Mouse (Mus musculus) myocyte (in vitro differentiated cells): ENCODE results near the gene Hmga2. TPM values are rescaled to one million over a fixed set of nuclear protein-coding genes. Genes with fewer than 3 reads are reported as not detected.

ENCODE experiments used
- H3K27me3 ChIP-seq: one replicate; pipeline ENCODE4 v1.6.1; 2011; ENCODE audit not compliant: control insufficient read depth, insufficient read depth, insufficient read length
- H3K36me3 ChIP-seq: one replicate; pipeline ENCODE4 v1.6.1; 2011; ENCODE audit not compliant: control insufficient read depth, insufficient read depth
- H3K4me2 ChIP-seq: one replicate; pipeline ENCODE4 v1.6.1; 2011; ENCODE audit warnings: low read depth, control low read depth
- H3K4me3 ChIP-seq: one replicate; pipeline ENCODE4 v1.5.1; 2011; ENCODE audit warnings: mild to moderate bottlenecking, control low read depth, moderate library complexity
- H3K79me2 ChIP-seq: one replicate; pipeline ENCODE4 v1.6.1; 2011; ENCODE audit not compliant: control insufficient read depth, insufficient read depth
- H3ac ChIP-seq: one replicate; pipeline ENCODE4 v1.6.1; 2011; ENCODE audit not compliant: control insufficient read depth, insufficient read length
- CEBPB ChIP-seq: IDR thresholded peaks from 2 replicates; pipeline ENCODE4 v1.6.1; 2011; ENCODE audit warnings: mild to moderate bottlenecking, moderate library complexity; ENCODE audit not compliant: poor library complexity, insufficient read depth, severe bottlenecking
- E2F4 ChIP-seq: IDR thresholded peaks from one replicate; pipeline ENCODE4 v1.6.1; 2011; ENCODE audit warnings: mild to moderate bottlenecking, control low read depth, moderate library complexity; ENCODE audit not compliant: insufficient read depth
- MAX ChIP-seq: IDR thresholded peaks from one replicate; pipeline ENCODE4 v1.6.1; 2011; ENCODE audit warnings: low read depth, mild to moderate bottlenecking, control low read depth
- MYOD1 ChIP-seq, 3 experiments: IDR thresholded peaks; one replicate each; pipeline ENCODE4 v1.6.1; 2011; ENCODE audit warnings: control low read depth in 2 of 3, low read depth in 2 of 3, mild to moderate bottlenecking in 2 of 3, moderate library complexity in 1 of 3; ENCODE audit not compliant: insufficient read length in 2 of 3, control insufficient read depth in 1 of 3
- MYOG ChIP-seq, 3 experiments: IDR thresholded peaks; one replicate each; pipeline ENCODE4 v1.6.1; 2011; ENCODE audit warnings: control low read depth in 2 of 3, low read depth in 2 of 3, mild to moderate bottlenecking in 2 of 3; ENCODE audit not compliant: insufficient read length in 2 of 3, control insufficient read depth in 1 of 3, insufficient read depth in 1 of 3
- POLR2A ChIP-seq: IDR thresholded peaks from one replicate; pipeline ENCODE4 v1.6.1; 2011; ENCODE audit warnings: low read depth, mild to moderate bottlenecking, control low read depth, moderate library complexity; ENCODE audit not compliant: insufficient read length
- POLR2AphosphoS2 ChIP-seq: IDR thresholded peaks from one replicate; pipeline ENCODE4 v1.6.1; 2011; ENCODE audit warnings: low read depth, control low read depth; ENCODE audit not compliant: insufficient read length
- REST ChIP-seq: IDR thresholded peaks from one replicate; pipeline ENCODE4 v1.6.1; 2011; ENCODE audit warnings: mild to moderate bottlenecking, control low read depth, moderate library complexity; ENCODE audit not compliant: insufficient read depth, insufficient read length
- SRF ChIP-seq: IDR thresholded peaks from one replicate; pipeline ENCODE4 v1.6.1; 2011; ENCODE audit warnings: low read depth; ENCODE audit not compliant: control insufficient read depth, insufficient read length
- TCF12 ChIP-seq: IDR thresholded peaks from one replicate; pipeline ENCODE4 v1.6.1; 2011; ENCODE audit warnings: mild to moderate bottlenecking, control low read depth; ENCODE audit not compliant: poor library complexity, insufficient read depth, severe bottlenecking
- TCF3 ChIP-seq: IDR thresholded peaks from one replicate; pipeline ENCODE4 v1.6.1; 2011; ENCODE audit warnings: low read depth, control low read depth; ENCODE audit not compliant: insufficient read length
- USF1 ChIP-seq: IDR thresholded peaks from one replicate; pipeline ENCODE4 v1.6.1; 2011; ENCODE audit warnings: low read depth, mild to moderate bottlenecking, control low read depth, moderate library complexity
- polyA plus RNA-seq: library from polyadenylated mRNA; unstranded; fragments of >200 nt; fragmentation: generic; extraction: Trizol; gene quantifications from one replicate; pipeline ENCODE4 v1.2.1, GENCODE M21; 2012; ENCODE audit warnings: missing spikeins

Hmga2 gene
- polyA plus RNA-seq, 1 experiment, result 4.3 TPM

- TF ChIP-seq POLR2AphosphoS2 (no peak), MYOG (IDR thresholded peaks at IDR 0.05; ENCODE audit: control insufficient read depth in 1 of 3, insufficient read depth in 1 of 3, insufficient read length in 2 of 3, low read depth in 2 of 3) (no peak), REST (no peak), CEBPB (no peak), MYOD1 (IDR thresholded peaks at IDR 0.05; ENCODE audit: control insufficient read depth in 1 of 3, insufficient read length in 2 of 3, low read depth in 2 of 3) (no peak), TCF3 (no peak), MAX (no peak), USF1 (no peak), E2F4 (no peak), POLR2A (no peak), TCF12 (no peak), SRF (no peak)
- Histone ChIP-seq H3K27me3 (peaks cover 7% of the 10 kb centered on the region), H3K36me3 (peaks cover 9% of the 10 kb centered on the region), H3K79me2 (no peaks in the 10 kb centered on the region), H3K4me3 (no peak overlapping the region), H3ac (no peak overlapping the region), H3K4me2 (no peak overlapping the region)
Observed at GRCm38 (mm10) chr10:120434433-120434832, 41.8 kb downstream of the Hmga2 start.

GRCm38 (mm10) chr10:120433463-120433815 lies 42.8 kb downstream of the Hmga2 start:
- Histone ChIP-seq H3K79me2 (no peaks in the 10 kb centered on the region), H3K36me3 (peaks cover 9% of the 10 kb centered on the region), H3K27me3 (peaks cover 7% of the 10 kb centered on the region), H3K4me2 (no peak overlapping the region), H3ac (no peak overlapping the region), H3K4me3 (no peak overlapping the region)
- TF ChIP-seq TCF3 (no peak), MYOD1 (IDR thresholded peaks at IDR 0.05; ENCODE audit: control insufficient read depth in 1 of 3, insufficient read length in 2 of 3, low read depth in 2 of 3) (no peak), TCF12 (no peak), MYOG (IDR thresholded peaks at IDR 0.05; ENCODE audit: control insufficient read depth in 1 of 3, insufficient read depth in 1 of 3, insufficient read length in 2 of 3, low read depth in 2 of 3) (no peak), USF1 (no peak), POLR2AphosphoS2 (no peak), MAX (no peak), REST (no peak), SRF (no peak), CEBPB (no peak), E2F4 (no peak), POLR2A (no peak)

- Histone ChIP-seq H3K4me2 (no peak overlapping the region), H3K36me3 (peaks cover 9% of the 10 kb centered on the region), H3K27me3 (peaks cover 6% of the 10 kb centered on the region), H3K4me3 (no peak overlapping the region), H3ac (no peak overlapping the region), H3K79me2 (no peaks in the 10 kb centered on the region)
- TF ChIP-seq TCF3, result no peak
- no peak for TF ChIP-seq POLR2AphosphoS2
- no peak for TF ChIP-seq TCF12
- no peak for TF ChIP-seq MYOG (IDR thresholded peaks at IDR 0.05; ENCODE audit: control insufficient read depth in 1 of 3, insufficient read depth in 1 of 3, insufficient read length in 2 of 3, low read depth in 2 of 3)
- TF ChIP-seq MAX, result no peak
- TF ChIP-seq POLR2A, result no peak
- TF ChIP-seq MYOD1 (IDR thresholded peaks at IDR 0.05; ENCODE audit: control insufficient read depth in 1 of 3, insufficient read length in 2 of 3, low read depth in 2 of 3), result no peak
- TF ChIP-seq SRF, result no peak
- TF ChIP-seq E2F4, result no peak
- no peak for TF ChIP-seq CEBPB
- no peak for TF ChIP-seq REST
- TF ChIP-seq USF1, result no peak
Observed at GRCm38 (mm10) chr10:120432731-120433462, 43.4 kb downstream of the Hmga2 start.

DNA sequence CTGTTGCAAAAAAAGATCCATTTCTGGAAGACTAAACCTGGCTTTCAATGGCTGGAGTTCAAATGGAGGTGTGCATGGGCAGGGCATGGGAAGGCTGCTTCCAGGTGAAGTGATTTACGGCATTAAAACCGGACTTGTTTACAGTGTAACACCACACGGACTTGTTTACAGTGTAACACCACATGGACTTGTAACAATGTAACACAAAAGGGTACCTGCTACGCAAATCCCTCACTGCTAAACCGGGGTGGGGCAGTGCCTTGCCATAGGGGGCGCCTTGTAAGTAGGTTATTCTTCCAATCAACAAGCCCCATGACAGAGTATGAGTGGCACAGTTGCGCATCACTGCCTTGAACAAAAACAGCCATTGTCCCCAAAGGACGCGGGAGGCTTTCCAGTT lies 44.2 kb downstream of the Hmga2 start:
- Histone ChIP-seq H3K4me2 (no peak overlapping the region), H3ac (no peak overlapping the region), H3K36me3 (peaks cover 9% of the 10 kb centered on the region), H3K27me3 (no peaks in the 10 kb centered on the region), H3K79me2 (peaks cover 2% of the 10 kb centered on the region), H3K4me3 (no peak overlapping the region)
- TF ChIP-seq POLR2AphosphoS2, result no peak
- no peak for TF ChIP-seq POLR2A
- TF ChIP-seq E2F4, result no peak
- TF ChIP-seq MYOD1 (IDR thresholded peaks at IDR 0.05; ENCODE audit: control insufficient read depth in 1 of 3, insufficient read length in 2 of 3, low read depth in 2 of 3), result no peak
- no peak for TF ChIP-seq REST
- TF ChIP-seq MYOG (IDR thresholded peaks at IDR 0.05; ENCODE audit: control insufficient read depth in 1 of 3, insufficient read depth in 1 of 3, insufficient read length in 2 of 3, low read depth in 2 of 3), result no peak
- TF ChIP-seq MAX, result no peak
- no peak for TF ChIP-seq USF1
- no peak for TF ChIP-seq TCF3
- TF ChIP-seq CEBPB, result no peak
- TF ChIP-seq TCF12, result no peak
- TF ChIP-seq SRF, result no peak
